Mouse (Mus musculus): ENCODE results near the gene Snd1. TPM values are rescaled to one million over a fixed set of nuclear protein-coding genes. Genes with fewer than 3 reads are reported as not detected.

The Snd1 gene
- polyA plus RNA-seq, 1 experiment from 2014 or later, result 39.4 TPM

GRCm38 (mm10) chr6:28697214-28697613 is 222.3 kb downstream of the Snd1 start:
- TF ChIP-seq CTCF (IDR thresholded peaks at IDR 0.05; ENCODE audit: low read depth), result no peak
- H3K4me2 ChIP-seq (replicated peaks; ENCODE audit: low read depth), result no peak overlapping the region
- H3K27ac ChIP-seq (ENCODE audit: low read depth, low read length), result no peak overlapping the region
- H3K4me1 ChIP-seq (replicated peaks; ENCODE audit: control insufficient read depth, insufficient read depth, low read length), result no peaks in the 10 kb centered on the region
- H3K36me3 ChIP-seq (ENCODE audit: control insufficient read depth, insufficient read depth), result no peaks in the 10 kb centered on the region
- 94% methylated on average over 3 of the region's 3 CpGs for WGBS
- H3K4me3 ChIP-seq (ENCODE audit: low read depth, low read length), result no peak overlapping the region
- ATAC-seq, result no peak
- no peaks in the 10 kb centered on the region for H3K27me3 ChIP-seq (replicated peaks; ENCODE audit: control insufficient read depth, insufficient read depth, low read length)
- H3K9ac ChIP-seq (ENCODE audit: low read depth, low read length), result no peak overlapping the region
- H3K9me3 ChIP-seq (ENCODE audit: control insufficient read depth), result no peaks in the 10 kb centered on the region

- Histone ChIP-seq H3K27me3 (replicated peaks; ENCODE audit: control insufficient read depth, insufficient read depth, low read length) (no peaks in the 10 kb centered on the region), H3K4me1 (replicated peaks; ENCODE audit: control insufficient read depth, insufficient read depth, low read length) (no peaks in the 10 kb centered on the region), H3K4me2 (replicated peaks; ENCODE audit: low read depth) (peak overlapping the region; percentile 38; the same call in 1 of the 2 replicates), H3K4me3 (ENCODE audit: low read depth, low read length) (no peak overlapping the region), H3K9me3 (ENCODE audit: control insufficient read depth) (no peaks in the 10 kb centered on the region), H3K36me3 (ENCODE audit: control insufficient read depth, insufficient read depth) (no peaks in the 10 kb centered on the region), H3K9ac (ENCODE audit: low read depth, low read length) (no peak overlapping the region), H3K27ac (ENCODE audit: low read depth, low read length) (no peak overlapping the region)
- 26% methylated on average over 6 of the region's 6 CpGs for WGBS
- TF ChIP-seq CTCF (IDR thresholded peaks at IDR 0.05; ENCODE audit: low read depth), result no peak
- 0 out of 2 replicates have a peak, but pooled peaks have one; percentile 28 for ATAC-seq
Measured at GRCm38 (mm10) chr6:28704612-28705011, 229.7 kb downstream of the Snd1 start.

GRCm38 (mm10) chr6:28705384-28706107 is 230.6 kb downstream of the Snd1 start:
- Histone ChIP-seq H3K36me3 (ENCODE audit: control insufficient read depth, insufficient read depth) (no peaks in the 10 kb centered on the region), H3K4me3 (ENCODE audit: low read depth, low read length) (no peak overlapping the region), H3K9me3 (ENCODE audit: control insufficient read depth) (no peaks in the 10 kb centered on the region), H3K27ac (ENCODE audit: low read depth, low read length) (no peak overlapping the region), H3K27me3 (replicated peaks; ENCODE audit: control insufficient read depth, insufficient read depth, low read length) (no peaks in the 10 kb centered on the region), H3K9ac (ENCODE audit: low read depth, low read length) (no peak overlapping the region), H3K4me1 (replicated peaks; ENCODE audit: control insufficient read depth, insufficient read depth, low read length) (no peaks in the 10 kb centered on the region), H3K4me2 (replicated peaks; ENCODE audit: low read depth) (no peak overlapping the region)
- WGBS, result 69% methylated on average over 6 of the region's 6 CpGs
- TF ChIP-seq CTCF (IDR thresholded peaks at IDR 0.05; ENCODE audit: low read depth), result no peak
- no peak for ATAC-seq

GRCm38 (mm10) chr6:28706108-28706975 is 231.4 kb downstream of the Snd1 start:
- Histone ChIP-seq H3K27ac (ENCODE audit: low read depth, low read length) (no peak overlapping the region), H3K4me1 (replicated peaks; ENCODE audit: control insufficient read depth, insufficient read depth, low read length) (no peaks in the 10 kb centered on the region), H3K4me2 (replicated peaks; ENCODE audit: low read depth) (no peak overlapping the region), H3K27me3 (replicated peaks; ENCODE audit: control insufficient read depth, insufficient read depth, low read length) (no peaks in the 10 kb centered on the region), H3K9me3 (ENCODE audit: control insufficient read depth) (no peaks in the 10 kb centered on the region), H3K36me3 (ENCODE audit: control insufficient read depth, insufficient read depth) (no peaks in the 10 kb centered on the region), H3K4me3 (ENCODE audit: low read depth, low read length) (no peak overlapping the region), H3K9ac (ENCODE audit: low read depth, low read length) (no peak overlapping the region)
- 59% methylated on average over 8 of the region's 8 CpGs for WGBS
- no peak for TF ChIP-seq CTCF (IDR thresholded peaks at IDR 0.05; ENCODE audit: low read depth)
- ATAC-seq, result no peak

GRCm38 (mm10) chr6:28706976-28707592 is 232.1 kb downstream of the Snd1 start:
- Histone ChIP-seq H3K36me3 (ENCODE audit: control insufficient read depth, insufficient read depth) (no peaks in the 10 kb centered on the region), H3K27ac (ENCODE audit: low read depth, low read length) (no peak overlapping the region), H3K4me1 (replicated peaks; ENCODE audit: control insufficient read depth, insufficient read depth, low read length) (no peaks in the 10 kb centered on the region)

GRCm38 (mm10) chr6:28710035-28710434 is 235.1 kb downstream of the Snd1 start:
- H3K9me3 ChIP-seq (ENCODE audit: control insufficient read depth), result no peaks in the 10 kb centered on the region
- 29% methylated on average over 2 of the region's 2 CpGs for WGBS
- H3K9ac ChIP-seq (ENCODE audit: low read depth, low read length), result no peak overlapping the region
- no peaks in the 10 kb centered on the region for H3K4me1 ChIP-seq (replicated peaks; ENCODE audit: control insufficient read depth, insufficient read depth, low read length)
- no peak overlapping the region for H3K4me2 ChIP-seq (replicated peaks; ENCODE audit: low read depth)
- TF ChIP-seq CTCF (IDR thresholded peaks at IDR 0.05; ENCODE audit: low read depth), result no peak
- no peaks in the 10 kb centered on the region for H3K36me3 ChIP-seq (ENCODE audit: control insufficient read depth, insufficient read depth)
- ATAC-seq, result no peak
- no peak overlapping the region for H3K27ac ChIP-seq (ENCODE audit: low read depth, low read length)
- no peaks in the 10 kb centered on the region for H3K27me3 ChIP-seq (replicated peaks; ENCODE audit: control insufficient read depth, insufficient read depth, low read length)
- no peak overlapping the region for H3K4me3 ChIP-seq (ENCODE audit: low read depth, low read length)

More at GRCm38 (mm10) chr6:28706976-28707592, 232.1 kb downstream of the Snd1 start:
- TF ChIP-seq CTCF (IDR thresholded peaks at IDR 0.05; ENCODE audit: low read depth), result no peak
- WGBS, result 44% methylated on average over 12 of the region's 12 CpGs
- Histone ChIP-seq H3K9me3 (ENCODE audit: control insufficient read depth) (no peaks in the 10 kb centered on the region), H3K27me3 (replicated peaks; ENCODE audit: control insufficient read depth, insufficient read depth, low read length) (no peaks in the 10 kb centered on the region), H3K4me2 (replicated peaks; ENCODE audit: low read depth) (no peak overlapping the region), H3K4me3 (ENCODE audit: low read depth, low read length) (no peak overlapping the region), H3K9ac (ENCODE audit: low read depth, low read length) (no peak overlapping the region)
- ATAC-seq, result no peak
